Mouse (Mus musculus) erythroblast, embryonic 14.5 days (primary cell): ENCODE data around the gene Zc3h18.

Experiments
- GATA1 ChIP-seq: IDR thresholded peaks from 2 replicates; pipeline ENCODE4 v1.6.1; 2012; ENCODE audit warnings: low read length, inconsistent platforms, mixed read lengths
- TAL1 ChIP-seq: IDR thresholded peaks from 3 replicates; pipeline ENCODE4 v1.6.1; 2012; ENCODE audit warnings: low read length, inconsistent platforms, mixed read lengths

DNA sequence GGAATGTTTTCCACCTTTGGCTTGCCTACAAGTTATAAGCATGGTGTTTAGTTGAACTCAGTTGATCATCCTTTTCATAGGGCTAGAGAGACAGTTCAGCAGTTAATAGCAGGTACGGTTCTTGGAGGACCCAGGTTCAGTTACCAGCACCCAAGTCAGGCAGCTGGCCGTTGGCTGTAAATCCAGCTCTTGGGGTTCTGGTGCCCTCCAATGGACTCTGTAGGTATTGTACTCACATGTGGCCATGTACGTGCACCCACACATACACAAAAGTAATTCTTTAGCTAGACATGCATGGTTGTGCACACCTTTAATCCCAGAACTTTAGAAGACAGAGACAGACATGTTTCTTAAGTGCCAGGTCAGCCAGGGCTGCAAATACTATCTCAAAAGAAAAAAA, 12.9 kb downstream of the Zc3h18 start:
- TF ChIP-seq GATA1: no peak
- no peak for TF ChIP-seq TAL1
